Mouse (Mus musculus) splenic B cell, adult 2 months (primary cell): ENCODE measurements around the gene Nedd9.

ENCODE experiments used
- DNase-seq: peaks from one replicate; pipeline ENCODE4 v3.0.0-alpha.2; 2011; ENCODE audit warnings: low read depth, low spot score
- H3K27me3 ChIP-seq: 2 replicates; pipeline ENCODE4 v1.6.1; 2012; ENCODE audit warnings: mild to moderate bottlenecking, low read length, moderate library complexity, mixed read lengths; ENCODE audit not compliant: control insufficient read depth, poor library complexity, insufficient read depth, severe bottlenecking
- H3K36me3 ChIP-seq: 2 replicates; pipeline ENCODE4 v1.6.1; 2012; ENCODE audit warnings: mild to moderate bottlenecking, low read length, moderate library complexity, mixed read lengths; ENCODE audit not compliant: control insufficient read depth, poor library complexity, insufficient read depth, severe bottlenecking

Gene Nedd9

DNA sequence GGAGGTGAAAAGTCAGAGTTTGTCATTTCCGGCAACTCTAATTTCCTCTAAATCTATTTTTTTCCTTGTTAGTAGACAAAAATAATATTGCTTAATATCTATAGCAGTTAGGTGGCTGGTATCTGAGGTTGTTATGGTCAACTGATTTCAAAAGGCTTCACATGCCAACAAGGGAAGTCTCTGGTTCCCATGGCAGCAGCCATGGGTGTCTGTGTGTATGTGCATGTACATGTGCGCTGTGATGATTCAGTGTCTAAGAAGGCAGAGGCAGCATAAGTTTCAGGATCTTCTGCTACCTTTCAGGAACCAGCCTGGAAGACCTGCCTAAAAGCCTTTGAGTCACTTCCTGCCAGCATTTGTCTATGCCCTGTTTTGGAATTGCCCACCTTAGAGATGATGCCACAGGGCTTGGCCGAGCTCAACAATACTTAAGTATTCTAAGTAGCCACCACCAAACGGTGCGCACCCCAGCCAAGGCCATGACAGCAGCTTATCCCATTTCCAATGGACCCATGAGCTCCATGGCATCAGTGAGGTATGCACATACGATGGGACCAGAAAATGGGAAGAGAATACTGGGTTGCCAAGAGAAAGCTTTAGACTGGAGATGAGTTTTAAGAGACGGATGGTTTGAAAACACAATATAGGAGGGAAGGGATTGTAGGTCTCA is 155.4 kb downstream of the Nedd9 start:
- peaks cover 11% of the 10 kb centered on the region for H3K36me3 ChIP-seq
- no peaks in the 10 kb centered on the region for H3K27me3 ChIP-seq
- peak; percentile 56 for DNase-seq

DNA sequence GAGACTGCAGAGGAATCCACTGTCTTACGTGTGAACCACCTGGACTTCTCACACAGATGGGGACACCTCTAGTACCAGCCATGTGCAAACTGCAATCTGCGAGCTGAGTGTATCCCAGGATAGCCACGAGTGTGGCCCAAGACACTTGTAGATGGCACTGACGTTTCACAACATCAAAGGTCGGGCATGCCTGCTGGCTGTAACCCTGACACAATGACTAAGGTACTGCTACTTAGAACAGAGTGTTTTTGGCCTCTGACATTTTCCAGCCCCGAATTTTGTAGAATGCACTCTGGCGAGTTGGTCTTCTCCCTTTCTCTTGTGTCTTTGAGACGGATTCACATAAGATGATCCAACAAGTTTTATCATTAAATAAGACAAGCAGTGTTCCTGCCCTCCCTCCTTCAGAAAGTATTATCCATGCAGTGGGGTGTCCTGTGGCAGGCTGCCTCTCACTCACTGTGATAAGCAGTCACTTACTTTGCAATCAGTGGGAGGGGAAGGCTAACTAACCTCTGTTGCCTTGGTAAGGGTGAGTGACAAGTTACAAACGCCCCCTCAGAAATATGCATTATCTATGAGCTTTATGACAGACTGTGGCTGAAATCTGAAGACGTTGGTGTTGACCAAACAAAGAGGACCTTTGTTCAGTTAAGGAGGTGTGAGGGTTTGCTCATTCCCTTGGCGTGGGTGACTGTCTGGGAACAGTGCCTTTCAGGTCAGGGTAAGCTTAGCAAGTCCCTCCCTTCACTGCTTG is 156.4 kb downstream of the Nedd9 start:
- H3K27me3 ChIP-seq = no peaks in the 10 kb centered on the region
- H3K36me3 ChIP-seq = peaks cover 8% of the 10 kb centered on the region
- no peak for DNase-seq

DNA sequence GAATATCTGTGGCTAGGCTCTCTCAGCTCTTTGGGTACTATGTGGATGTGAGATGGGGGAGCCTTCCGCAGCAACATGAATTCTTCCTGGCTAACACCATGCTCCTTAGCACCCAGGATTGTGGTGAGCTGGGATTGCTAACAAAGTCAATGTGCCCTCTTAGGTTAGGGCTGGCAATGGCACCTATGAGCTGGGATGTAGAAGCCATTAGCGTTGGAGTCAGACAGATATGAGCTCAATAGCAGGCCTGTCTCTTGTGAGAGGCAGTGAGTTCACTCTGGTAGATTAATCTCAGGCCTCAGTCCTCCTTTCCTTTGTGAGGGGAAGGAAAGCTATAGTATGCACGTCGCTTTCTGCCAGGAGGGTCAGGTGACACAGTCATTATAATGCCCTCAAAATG is 157.1 kb downstream of the Nedd9 start:
- DNase-seq = no peak

DNA sequence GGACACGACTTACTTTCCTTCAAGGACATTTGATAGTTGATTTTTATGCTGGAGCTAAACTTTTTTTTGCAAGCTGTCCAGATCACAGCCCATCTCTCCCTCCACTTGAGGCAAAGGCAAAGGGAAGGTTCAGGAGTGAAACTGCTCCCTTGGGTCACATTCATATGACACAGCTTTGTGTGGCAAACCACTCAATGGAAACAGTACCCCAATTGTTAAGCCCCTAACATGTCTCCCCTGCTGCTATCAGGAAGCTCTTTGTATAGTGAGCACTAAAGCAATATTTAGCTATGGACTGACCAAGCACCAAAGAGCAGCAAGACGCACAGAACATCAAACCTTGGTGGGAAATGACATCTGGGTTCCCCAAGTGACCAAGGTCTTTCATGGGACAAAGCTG is 158.7 kb downstream of the Nedd9 start:
- no peak for DNase-seq
- H3K27me3 ChIP-seq = no peaks in the 10 kb centered on the region
- H3K36me3 ChIP-seq = peaks cover 5% of the 10 kb centered on the region

More for the DNA sequence above, 157.1 kb downstream of the Nedd9 start:
- H3K27me3 ChIP-seq = no peaks in the 10 kb centered on the region
- peaks cover 5% of the 10 kb centered on the region for H3K36me3 ChIP-seq

DNA sequence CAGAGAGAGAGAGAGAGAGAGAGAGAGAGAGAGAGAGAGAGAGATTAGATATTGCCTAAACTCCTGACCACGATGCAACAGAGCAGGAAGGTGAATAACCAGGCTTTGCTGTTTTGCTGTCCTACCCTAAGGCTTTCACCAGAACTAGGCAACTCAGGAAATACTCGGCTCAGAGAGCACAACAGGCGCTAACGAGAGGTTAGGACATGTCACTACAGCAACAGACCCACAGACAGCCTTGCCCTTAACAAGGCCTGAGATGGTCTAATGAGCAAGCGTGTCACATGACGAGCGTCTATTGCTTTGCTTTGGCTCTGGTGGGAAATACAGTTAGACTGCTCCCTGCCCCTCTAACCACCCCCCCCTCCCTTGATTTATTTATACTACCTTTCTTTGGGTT is 159.6 kb downstream of the Nedd9 start:
- H3K27me3 ChIP-seq = no peaks in the 10 kb centered on the region
- peaks cover 3% of the 10 kb centered on the region for H3K36me3 ChIP-seq
- peak; percentile 62 for DNase-seq

DNA sequence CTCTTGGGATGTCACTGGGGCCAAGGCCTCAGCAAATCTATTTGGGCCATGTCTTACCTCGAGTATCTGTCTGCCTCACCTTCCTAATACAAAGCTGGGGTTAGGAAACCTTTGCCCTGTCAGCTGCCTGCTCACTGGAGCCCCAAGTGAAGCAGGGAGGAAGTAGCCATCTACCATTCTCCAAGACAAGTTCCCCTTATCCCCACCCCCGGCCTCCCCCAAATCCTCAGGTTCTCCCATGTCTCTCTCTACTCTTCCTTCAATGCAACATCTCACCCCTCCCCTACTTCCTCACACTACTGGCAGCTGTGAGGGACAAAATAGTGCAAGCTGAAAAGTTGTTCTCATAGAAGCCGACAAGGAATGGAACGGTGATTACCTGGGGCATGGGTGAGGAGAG is 161.0 kb downstream of the Nedd9 start:
- no peak for DNase-seq
- Histone ChIP-seq H3K27me3 (no peaks in the 10 kb centered on the region), H3K36me3 (peaks cover 3% of the 10 kb centered on the region)

DNA sequence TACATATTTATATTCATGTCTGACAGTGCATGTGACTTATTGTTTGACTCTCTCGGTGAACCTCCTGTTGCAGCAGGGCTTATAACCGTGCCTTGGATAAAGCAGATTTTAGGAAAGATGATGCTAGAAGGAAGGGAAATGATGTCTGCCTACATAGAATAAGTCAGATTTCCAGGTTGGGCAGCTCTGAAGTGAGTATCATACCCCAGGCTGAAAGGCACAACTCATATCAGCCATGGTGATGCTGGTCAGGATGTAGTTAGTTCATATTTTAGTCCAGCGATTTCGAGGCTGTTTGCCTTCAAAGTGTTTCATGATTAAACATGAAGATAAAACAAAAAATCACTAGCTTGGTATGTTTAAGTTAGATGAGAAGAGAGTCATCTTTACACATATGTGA is 161.8 kb downstream of the Nedd9 start:
- Histone ChIP-seq H3K36me3 (peaks cover 1% of the 10 kb centered on the region), H3K27me3 (no peaks in the 10 kb centered on the region)
- no peak for DNase-seq

DNA sequence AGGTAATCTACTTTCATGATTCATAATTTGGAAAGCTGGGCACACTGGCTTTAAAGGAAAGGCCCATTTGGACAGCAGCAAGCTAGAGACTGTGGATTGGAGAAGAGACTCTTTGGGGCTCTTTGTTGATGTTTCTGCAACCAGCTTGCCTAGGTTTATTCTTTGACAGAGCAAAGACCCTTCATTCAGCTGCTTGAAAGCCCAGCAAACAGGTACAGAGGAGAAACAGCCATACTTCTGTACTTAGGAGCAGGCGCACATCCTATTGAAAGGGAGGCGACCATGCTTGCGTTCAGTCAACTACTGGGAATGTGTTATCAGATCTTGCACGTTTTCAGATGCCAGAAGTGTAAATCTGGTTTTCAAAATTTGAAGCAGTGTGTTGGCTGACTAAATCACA is 162.5 kb downstream of the Nedd9 start:
- no peak for DNase-seq
- Histone ChIP-seq H3K27me3 (no peaks in the 10 kb centered on the region), H3K36me3 (peaks cover 1% of the 10 kb centered on the region)

DNA sequence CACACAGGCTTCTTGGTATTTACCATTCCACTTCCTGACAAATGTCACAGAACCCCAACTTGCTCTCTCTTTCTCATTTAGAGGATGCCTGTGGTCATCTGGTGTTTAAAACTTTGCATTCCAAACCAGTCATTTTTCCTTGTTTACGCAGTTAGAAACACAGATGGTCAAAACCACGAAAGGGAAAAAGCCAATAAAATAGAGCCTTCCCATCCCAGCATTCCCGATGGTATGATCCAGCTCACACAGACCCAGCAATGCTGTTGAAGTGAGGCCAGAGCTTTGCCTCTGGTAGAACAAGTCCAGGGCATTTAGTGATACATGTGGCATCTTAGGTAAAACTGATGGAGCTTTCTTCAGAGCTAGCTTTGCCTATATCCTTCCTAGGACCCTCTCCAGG is 165.7 kb downstream of the Nedd9 start:
- no peak for DNase-seq
- Histone ChIP-seq H3K27me3 (no peaks in the 10 kb centered on the region), H3K36me3 (peaks cover 4% of the 10 kb centered on the region)

DNA sequence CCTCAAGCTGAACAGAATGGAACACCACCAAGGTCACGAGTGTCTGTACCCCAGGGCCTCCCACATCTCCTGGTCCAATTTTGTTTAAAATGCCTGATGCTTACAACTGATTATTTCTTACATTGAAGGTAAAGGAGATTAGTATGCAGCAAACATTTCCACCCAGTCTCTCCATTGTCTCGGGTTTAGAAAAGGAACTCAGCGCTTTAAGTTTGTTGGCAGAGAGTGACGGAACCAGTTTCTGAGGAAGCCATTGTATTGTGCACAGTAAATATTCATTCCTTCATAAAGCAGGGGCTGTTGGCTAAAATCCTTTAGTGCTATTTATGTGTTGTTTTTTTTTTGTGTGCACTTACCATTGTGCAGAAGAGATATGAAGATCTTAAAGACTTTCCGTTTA is 166.4 kb downstream of the Nedd9 start:
- no peak for DNase-seq
- no peaks in the 10 kb centered on the region for H3K27me3 ChIP-seq
- peaks cover 6% of the 10 kb centered on the region for H3K36me3 ChIP-seq

DNA sequence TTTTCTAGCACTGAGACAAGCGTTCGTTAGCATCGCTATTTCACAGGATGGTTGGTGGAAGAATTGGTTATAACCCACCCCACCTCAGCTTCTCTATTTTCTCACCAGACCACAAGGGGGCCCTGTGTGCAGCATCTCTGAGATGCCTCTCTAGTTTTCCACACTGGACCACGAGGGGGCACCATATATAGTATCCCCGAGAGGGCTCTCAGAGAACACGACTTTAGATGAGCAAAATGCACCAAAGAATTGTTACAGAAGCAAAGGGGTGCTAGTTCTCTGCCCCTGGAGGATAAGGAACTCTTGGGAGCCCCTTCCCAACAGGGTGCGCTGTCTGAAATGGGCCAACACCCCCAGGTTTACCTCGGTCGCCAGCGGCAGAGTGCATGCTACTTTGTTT is 184.4 kb downstream of the Nedd9 start:
- DNase-seq = peak; percentile 90
- Histone ChIP-seq H3K36me3 (no peaks in the 10 kb centered on the region), H3K27me3 (no peaks in the 10 kb centered on the region)

DNA sequence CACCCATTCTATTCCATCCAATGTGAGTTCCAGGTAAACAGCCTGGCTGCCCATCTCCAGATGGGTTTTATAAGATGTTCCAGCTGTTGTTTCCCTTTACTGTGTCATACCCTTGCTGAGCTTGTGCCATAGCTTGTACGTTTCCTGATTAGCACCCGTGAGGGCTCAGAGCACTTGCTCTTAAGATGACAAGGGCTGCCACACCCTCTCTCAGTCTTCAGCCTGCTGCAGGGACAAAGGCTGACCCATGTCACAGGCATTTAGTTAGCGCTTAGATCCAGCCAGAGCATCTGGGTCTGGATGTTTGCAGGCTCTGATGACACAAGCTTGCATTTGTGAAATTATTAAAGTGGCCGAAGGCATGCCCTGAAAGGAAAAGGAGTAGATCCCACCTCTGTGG is 187.1 kb downstream of the Nedd9 start:
- H3K36me3 ChIP-seq = no peaks in the 10 kb centered on the region
- DNase-seq = no peak
- no peaks in the 10 kb centered on the region for H3K27me3 ChIP-seq

DNA sequence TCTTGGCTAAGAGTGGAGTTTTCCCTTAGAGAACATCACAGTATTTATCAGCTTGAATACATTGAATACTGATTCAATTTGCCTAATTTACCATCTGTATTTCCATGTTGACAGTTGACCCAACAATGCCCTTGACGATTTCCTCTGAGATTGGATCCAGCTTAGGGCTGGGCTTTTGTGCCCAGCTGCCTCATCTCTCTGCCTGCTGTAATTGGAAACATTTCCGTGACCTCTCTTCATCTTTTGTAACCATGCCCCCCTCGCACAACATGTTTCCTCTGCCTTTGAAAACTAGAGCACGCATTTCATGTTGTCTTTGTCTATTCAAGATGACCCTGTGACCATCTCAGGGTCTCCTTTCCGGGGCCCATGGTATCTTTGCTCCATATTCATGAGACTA is 188.2 kb downstream of the Nedd9 start:
- no peaks in the 10 kb centered on the region for H3K36me3 ChIP-seq
- no peak for DNase-seq
- no peaks in the 10 kb centered on the region for H3K27me3 ChIP-seq

DNA sequence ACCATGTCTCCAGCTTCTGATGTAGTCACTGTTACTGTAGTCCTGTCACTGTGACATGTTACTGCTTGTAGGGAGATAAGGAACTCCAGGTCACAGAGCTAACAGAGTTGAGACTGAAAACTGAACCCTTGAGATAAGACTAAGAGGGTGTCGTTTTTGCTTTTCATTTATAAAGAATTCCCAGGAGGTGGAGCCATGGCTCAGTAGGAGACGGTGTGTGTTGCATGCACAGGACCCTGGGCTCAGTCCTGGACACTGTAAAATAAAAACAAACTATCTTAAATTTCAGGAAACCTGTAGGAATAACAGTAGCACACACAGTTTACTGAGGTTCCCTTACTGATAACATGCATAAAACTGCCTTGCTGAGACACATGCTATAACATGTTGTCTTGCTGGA is 188.6 kb downstream of the Nedd9 start:
- Histone ChIP-seq H3K27me3 (no peaks in the 10 kb centered on the region), H3K36me3 (no peaks in the 10 kb centered on the region)
- DNase-seq = no peak

DNA sequence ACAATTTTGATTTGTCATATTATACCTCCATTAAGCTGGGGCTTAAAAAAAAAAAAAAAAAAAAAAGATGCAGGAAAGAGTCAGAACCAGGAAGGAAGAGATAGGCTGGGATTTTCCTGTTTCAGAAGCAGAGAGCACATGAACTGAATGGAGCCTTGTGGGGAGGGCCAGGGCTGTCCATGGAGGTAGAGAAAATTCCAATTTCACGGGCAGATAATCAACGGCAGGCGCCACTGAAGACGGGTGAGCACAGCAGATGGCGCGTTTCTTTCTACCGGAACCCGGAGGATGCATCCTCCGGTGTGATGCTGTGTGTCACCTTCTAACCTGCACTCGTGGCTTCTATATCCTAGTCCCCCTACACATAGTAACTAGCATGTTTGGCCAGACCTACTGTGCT is 190.8 kb downstream of the Nedd9 start:
- Histone ChIP-seq H3K27me3 (no peaks in the 10 kb centered on the region), H3K36me3 (no peaks in the 10 kb centered on the region)
- no peak for DNase-seq

DNA sequence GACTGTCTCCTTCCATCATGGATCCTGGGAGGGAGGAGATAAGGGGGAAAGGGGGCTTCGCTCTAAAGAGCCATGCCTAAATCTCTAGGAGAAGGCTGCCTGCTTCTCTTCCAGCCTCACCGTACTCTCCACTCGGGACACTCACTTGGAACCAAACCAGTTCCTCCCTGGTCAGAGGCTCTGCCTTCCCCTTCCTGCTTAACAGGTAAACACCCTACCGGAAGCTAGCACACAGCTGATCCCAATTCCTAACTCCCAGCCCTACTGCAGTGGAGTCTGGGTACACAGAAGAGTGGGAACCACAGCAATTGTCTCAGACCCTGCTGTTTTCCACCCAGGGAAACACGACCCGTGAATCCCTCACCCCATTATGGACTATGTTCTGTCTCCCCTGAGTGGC is 191.3 kb downstream of the Nedd9 start:
- Histone ChIP-seq H3K27me3 (no peaks in the 10 kb centered on the region), H3K36me3 (no peaks in the 10 kb centered on the region)
- no peak for DNase-seq
